Mouse (Mus musculus) G1E (cell line): ENCODE measurements around the gene Fndc11.

ENCODE experiments used
- CTCF ChIP-seq: IDR thresholded peaks from 2 replicates; pipeline ENCODE4 v1.5.1; 2012; ENCODE audit warnings: low read depth, low read length, inconsistent platforms, mixed read lengths
- GATA1 ChIP-seq: IDR thresholded peaks from 2 replicates; pipeline ENCODE4 v1.6.1; 2012; ENCODE audit warnings: borderline replicate concordance, low read length, inconsistent platforms, mixed read lengths
- POLR2AphosphoS5 ChIP-seq: IDR thresholded peaks from 2 replicates; pipeline ENCODE4 v1.6.1; 2012; ENCODE audit warnings: low read depth, low read length, inconsistent platforms; ENCODE audit not compliant: insufficient replicate concordance
- TAL1 ChIP-seq: conservative IDR thresholded peaks from 2 replicates; pipeline ENCODE4 v1.6.1; 2012; ENCODE audit warnings: low read depth, low read length, inconsistent platforms, mixed read lengths

DNA sequence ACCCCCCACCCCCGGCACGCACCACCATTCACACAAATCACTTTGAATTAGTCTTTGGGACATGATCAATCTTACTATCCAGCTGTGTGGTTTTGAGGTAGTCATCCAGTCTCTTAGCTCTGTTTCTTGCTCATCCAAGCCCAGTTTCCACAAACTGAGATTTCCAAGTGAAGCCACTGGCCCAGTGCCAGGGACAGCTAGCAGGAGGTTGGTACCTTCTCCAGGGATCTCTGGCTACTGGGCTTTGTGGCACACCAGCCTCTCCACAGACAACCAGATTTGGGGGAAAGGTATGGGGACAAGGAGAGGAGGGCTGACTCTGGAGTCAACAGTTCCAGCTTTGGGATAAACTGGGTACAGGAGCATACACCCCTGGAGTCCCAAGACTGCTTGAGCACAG is 548 bp downstream of the Fndc11 start:
- TF ChIP-seq CTCF (no peak), POLR2AphosphoS5 (no peak), GATA1 (no peak), TAL1 (no peak)
